Mouse (Mus musculus) lung, postnatal 0 days (tissue): ENCODE measurements around the gene Ciart. TPM values are rescaled to one million over a fixed set of nuclear protein-coding genes. Genes with fewer than 3 reads are reported as not detected.

Experiments used
- ATAC-seq: fragments of 200-750 bp; cut with Nextera tagmentation; 2 replicates; pipeline ENCODE4 v1.8.0; 2017; ENCODE audit warnings: moderate library complexity
- DNase-seq: peaks from one replicate; pipeline ENCODE4 v3.0.0-alpha.2; 2016; ENCODE audit warnings: low spot score
- H3K27ac ChIP-seq: fragments of 300-500 bp; sonication (generic); 2 replicates; pipeline ENCODE4 v1.5.1; 2014; ENCODE audit warnings: antibody characterized with exemption, mild to moderate bottlenecking, low read length, mixed read lengths
- H3K27me3 ChIP-seq: fragments of 300-500 bp; sonication (generic); replicated peaks from 2 replicates; pipeline ENCODE4 v1.6.1; 2014; ENCODE audit warnings: low read length, mixed read lengths; ENCODE audit not compliant: insufficient read depth
- H3K36me3 ChIP-seq: fragments of 300-500 bp; sonication (generic); 2 replicates; pipeline ENCODE4 v1.6.1; 2014; ENCODE audit warnings: low read length, mixed read lengths; ENCODE audit not compliant: insufficient read depth
- H3K4me1 ChIP-seq: fragments of 300-500 bp; sonication (generic); 2 replicates; pipeline ENCODE4 v1.6.1; 2014; ENCODE audit warnings: antibody characterized with exemption, low read depth, low read length, mixed read lengths; ENCODE audit not compliant: insufficient read depth
- H3K4me2 ChIP-seq: fragments of 300-500 bp; sonication (generic); replicated peaks from 2 replicates; pipeline ENCODE4 v1.6.1; 2014; ENCODE audit warnings: low read depth, mild to moderate bottlenecking, low read length, moderate library complexity, mixed read lengths
- H3K4me3 ChIP-seq: fragments of 300-500 bp; sonication (generic); 2 replicates; pipeline ENCODE4 v1.5.1; 2014; ENCODE audit warnings: low read depth, low read length
- H3K9ac ChIP-seq: fragments of 300-500 bp; sonication (generic); replicated peaks from 2 replicates; pipeline ENCODE4 v1.6.1; 2014; ENCODE audit warnings: low read depth, mild to moderate bottlenecking
- H3K9me3 ChIP-seq: fragments of 300-500 bp; sonication (generic); 2 replicates; pipeline ENCODE4 v1.6.1; 2016; ENCODE audit warnings: low read length, mixed read lengths
- CTCF ChIP-seq: IDR thresholded peaks from 2 replicates; pipeline ENCODE4 v1.5.1; 2016; ENCODE audit warnings: antibody characterized with exemption, mild to moderate bottlenecking
- EP300 ChIP-seq: IDR thresholded peaks from 2 replicates; pipeline ENCODE4 v1.6.1; 2016; ENCODE audit warnings: antibody characterized with exemption, mild to moderate bottlenecking, control low read depth
- WGBS: fragments of 180-500 bp; shearing (Covaris S2); extraction: QIAGEN DNeasy Blood & Tissue Kit; methylation state at CpG from one replicate; pipeline ENCODE4 v1.1.7; 2014; 5-methylcytosine and 5-hydroxymethylcytosine counted together
- polyA plus RNA-seq: library from polyadenylated mRNA; unstranded; fragments of >200 nt; fragmentation: Nextera tagmentation; extraction: Ambion mirVana; gene quantifications from 2 replicates; pipeline ENCODE4 v1.2.1, GENCODE M21; 2015

Ciart gene
- polyA plus RNA-seq, 1 experiment from 2014 or later, result 3.1 TPM

GRCm38 (mm10) chr3:95889664-95890063 is 7.6 kb upstream of the Ciart start:
- ATAC-seq (no peak), DNase-seq (no peak)
- no peaks in the 10 kb centered on the region for H3K27me3 ChIP-seq
- 0 out of 2 replicates have a peak overlapping the region, but pooled peaks have one; percentile 68 for H3K4me2 ChIP-seq
- H3K9ac ChIP-seq, result no peak overlapping the region
- no peak for TF ChIP-seq EP300
- TF ChIP-seq CTCF, result no peak
- no peaks in the 10 kb centered on the region for H3K9me3 ChIP-seq
- no peaks in the 10 kb centered on the region for H3K4me1 ChIP-seq
- H3K36me3 ChIP-seq, result 0 out of 2 replicates have a peak, but pooled peaks cover 3% of the 10 kb centered on the region
- peak overlapping the region; percentile 9; the same call in 1 of the 2 replicates for H3K27ac ChIP-seq
- WGBS, result 69% methylated on average over 3 of the region's 3 CpGs
- no peak overlapping the region for H3K4me3 ChIP-seq

GRCm38 (mm10) chr3:95887596-95887995 is 5.5 kb upstream of the Ciart start:
- no peak overlapping the region for H3K4me2 ChIP-seq
- no peak for TF ChIP-seq CTCF
- TF ChIP-seq EP300, result no peak
- ATAC-seq (no peak), DNase-seq (no peak)
- 0 out of 2 replicates have a peak, but pooled peaks cover 3% of the 10 kb centered on the region for H3K36me3 ChIP-seq
- H3K27me3 ChIP-seq, result no peaks in the 10 kb centered on the region
- WGBS, result 61% methylated on average over 4 of the region's 4 CpGs
- H3K4me1 ChIP-seq, result peaks cover 3% of the 10 kb centered on the region; the same call in 1 of the 2 replicates
- no peak overlapping the region for H3K9ac ChIP-seq
- no peak overlapping the region for H3K4me3 ChIP-seq
- no peak overlapping the region for H3K27ac ChIP-seq
- H3K9me3 ChIP-seq, result no peaks in the 10 kb centered on the region

GRCm38 (mm10) chr3:95884400-95884799 is 2.3 kb upstream of the Ciart start:
- H3K4me2 ChIP-seq, result no peak overlapping the region
- 85% methylated on average over 5 of the region's 5 CpGs for WGBS
- DNase-seq (no peak), ATAC-seq (no peak)
- no peaks in the 10 kb centered on the region for H3K9me3 ChIP-seq
- no peak for TF ChIP-seq EP300
- no peak for TF ChIP-seq CTCF
- peaks cover 11% of the 10 kb centered on the region; the same call in 1 of the 2 replicates for H3K4me1 ChIP-seq
- H3K9ac ChIP-seq, result no peak overlapping the region
- no peak overlapping the region for H3K4me3 ChIP-seq
- H3K27me3 ChIP-seq, result no peaks in the 10 kb centered on the region
- H3K27ac ChIP-seq, result no peak overlapping the region
- 0 out of 2 replicates have a peak, but pooled peaks cover 3% of the 10 kb centered on the region for H3K36me3 ChIP-seq

- no peaks in the 10 kb centered on the region for H3K27me3 ChIP-seq
- peak overlapping the region; percentile 38 for H3K4me3 ChIP-seq
- DNase-seq (peak; percentile 86), ATAC-seq (peak; percentile 27; the same call in 1 of the 2 replicates)
- H3K9me3 ChIP-seq, result no peaks in the 10 kb centered on the region
- H3K27ac ChIP-seq, result peak overlapping the region; percentile 52
- 2% methylated on average over 24 of the region's 24 CpGs for WGBS
- TF ChIP-seq EP300, result peak; percentile 48; the same call in 1 of the 2 replicates
- TF ChIP-seq CTCF, result peak; percentile 72
- 0 out of 2 replicates have a peak, but pooled peaks cover 2% of the 10 kb centered on the region for H3K36me3 ChIP-seq
- H3K4me1 ChIP-seq, result peaks cover 11% of the 10 kb centered on the region; the same call in 1 of the 2 replicates
- H3K9ac ChIP-seq, result peak overlapping the region; percentile 4; the same call in 1 of the 2 replicates
- H3K4me2 ChIP-seq, result peak overlapping the region; percentile 82
Observed at GRCm38 (mm10) chr3:95882816-95883425, 870 bp upstream of the Ciart start.

GRCm38 (mm10) chr3:95879063-95879462 is 3.0 kb downstream of the Ciart start:
- Histone ChIP-seq H3K4me3 (no peak overlapping the region), H3K9ac (no peak overlapping the region), H3K4me2 (no peak overlapping the region), H3K27ac (no peak overlapping the region), H3K27me3 (no peaks in the 10 kb centered on the region), H3K4me1 (peaks cover 11% of the 10 kb centered on the region; the same call in 1 of the 2 replicates), H3K36me3 (no peaks in the 10 kb centered on the region), H3K9me3 (no peaks in the 10 kb centered on the region)
- no peak for ATAC-seq
- peak; percentile 52 for DNase-seq
- 70% methylated on average over 4 of the region's 4 CpGs for WGBS
- no peak for TF ChIP-seq CTCF
- no peak for TF ChIP-seq EP300

- 69% methylated on average over 7 of the region's 7 CpGs for WGBS
- H3K27ac ChIP-seq, result peak overlapping the region; percentile 71; the same call in 1 of the 2 replicates
Observed at GRCm38 (mm10) chr3:95872048-95872447, 10.0 kb downstream of the Ciart start.

More at GRCm38 (mm10) chr3:95872048-95872447, 10.0 kb downstream of the Ciart start:
- Histone ChIP-seq H3K27me3 (no peaks in the 10 kb centered on the region), H3K9me3 (no peaks in the 10 kb centered on the region), H3K4me1 (peaks cover 6% of the 10 kb centered on the region), H3K36me3 (no peaks in the 10 kb centered on the region), H3K4me2 (peak overlapping the region; percentile 75), H3K9ac (peak overlapping the region; percentile 72), H3K4me3 (peak overlapping the region; percentile 57)
- no peak for TF ChIP-seq EP300
- TF ChIP-seq CTCF, result no peak
- DNase-seq (no peak), ATAC-seq (no peak)
